Mouse (Mus musculus): ENCODE measurements around the gene P2ry2. TPM values are rescaled to one million over a fixed set of nuclear protein-coding genes. Genes with fewer than 3 reads are reported as not detected.

P2ry2 gene
- polyA plus RNA-seq, 1 experiment from 2014 or later = 0.54 TPM

- Histone ChIP-seq H3K4me3 (ENCODE audit: low read depth, low read length) (no peak overlapping the region), H3K27ac (ENCODE audit: low read depth, low read length) (no peak overlapping the region), H3K36me3 (ENCODE audit: control insufficient read depth, insufficient read depth, low read length) (no peaks in the 10 kb centered on the region), H3K9ac (ENCODE audit: low read depth, low read length) (no peak overlapping the region), H3K9me3 (replicated peaks; ENCODE audit: control insufficient read depth, low read length) (no peaks in the 10 kb centered on the region), H3K4me2 (no peak overlapping the region; the same call in 1 of the 2 replicates), H3K27me3 (ENCODE audit: control insufficient read depth, insufficient read depth, low read length) (no peaks in the 10 kb centered on the region), H3K4me1 (ENCODE audit: control insufficient read depth, insufficient read depth, low read length) (peaks cover 5% of the 10 kb centered on the region; the same call in 1 of the 2 replicates)
- WGBS (ENCODE audit: insufficient replicate concordance) = 63% methylated on average over 13 of the region's 13 CpGs
- 0 out of 2 replicates have a peak, but pooled peaks have one; percentile 22 for ATAC-seq (replicated peaks; ENCODE audit: insufficient number of reproducible peaks, low FRiP score, low TSS enrichment)
Measured at GRCm38 (mm10) chr7:101050724-101051550, 38.3 kb upstream of the P2ry2 start.

- Histone ChIP-seq H3K4me3 (ENCODE audit: low read depth, low read length) (no peak overlapping the region), H3K9me3 (replicated peaks; ENCODE audit: control insufficient read depth, low read length) (no peaks in the 10 kb centered on the region), H3K9ac (ENCODE audit: low read depth, low read length) (no peak overlapping the region), H3K27me3 (ENCODE audit: control insufficient read depth, insufficient read depth, low read length) (no peaks in the 10 kb centered on the region), H3K36me3 (ENCODE audit: control insufficient read depth, insufficient read depth, low read length) (no peaks in the 10 kb centered on the region), H3K4me2 (no peak overlapping the region), H3K4me1 (ENCODE audit: control insufficient read depth, insufficient read depth, low read length) (peaks cover 7% of the 10 kb centered on the region), H3K27ac (ENCODE audit: low read depth, low read length) (no peak overlapping the region)
- ATAC-seq (replicated peaks; ENCODE audit: insufficient number of reproducible peaks, low FRiP score, low TSS enrichment) = no peak
- WGBS (ENCODE audit: insufficient replicate concordance) = 61% methylated on average over 7 of the region's 7 CpGs
Measured at GRCm38 (mm10) chr7:101049326-101050087, 36.8 kb upstream of the P2ry2 start.

GRCm38 (mm10) chr7:101048247-101048646 lies 35.6 kb upstream of the P2ry2 start:
- no peaks in the 10 kb centered on the region for H3K9me3 ChIP-seq (replicated peaks; ENCODE audit: control insufficient read depth, low read length)
- H3K4me2 ChIP-seq = no peak overlapping the region
- ATAC-seq (replicated peaks; ENCODE audit: insufficient number of reproducible peaks, low FRiP score, low TSS enrichment) = no peak
- no peak overlapping the region for H3K27ac ChIP-seq (ENCODE audit: low read depth, low read length)
- peaks cover 12% of the 10 kb centered on the region for H3K4me1 ChIP-seq (ENCODE audit: control insufficient read depth, insufficient read depth, low read length)
- no peaks in the 10 kb centered on the region for H3K27me3 ChIP-seq (ENCODE audit: control insufficient read depth, insufficient read depth, low read length)
- no peak overlapping the region for H3K4me3 ChIP-seq (ENCODE audit: low read depth, low read length)
- H3K9ac ChIP-seq (ENCODE audit: low read depth, low read length) = no peak overlapping the region
- 72% methylated on average over 5 of the region's 5 CpGs for WGBS (ENCODE audit: insufficient replicate concordance)
- no peaks in the 10 kb centered on the region for H3K36me3 ChIP-seq (ENCODE audit: control insufficient read depth, insufficient read depth, low read length)

GRCm38 (mm10) chr7:101043846-101044541 lies 31.3 kb upstream of the P2ry2 start:
- H3K9ac ChIP-seq (ENCODE audit: low read depth, low read length) = no peak overlapping the region
- H3K4me1 ChIP-seq (ENCODE audit: control insufficient read depth, insufficient read depth, low read length) = peaks cover 18% of the 10 kb centered on the region
- no peak overlapping the region for H3K4me3 ChIP-seq (ENCODE audit: low read depth, low read length)
- 58% methylated on average over 8 of the region's 8 CpGs for WGBS (ENCODE audit: insufficient replicate concordance)
- no peak overlapping the region for H3K4me2 ChIP-seq
- no peak for ATAC-seq (replicated peaks; ENCODE audit: insufficient number of reproducible peaks, low FRiP score, low TSS enrichment)
- H3K27ac ChIP-seq (ENCODE audit: low read depth, low read length) = no peak overlapping the region
- H3K9me3 ChIP-seq (replicated peaks; ENCODE audit: control insufficient read depth, low read length) = no peaks in the 10 kb centered on the region
- no peaks in the 10 kb centered on the region for H3K36me3 ChIP-seq (ENCODE audit: control insufficient read depth, insufficient read depth, low read length)
- no peaks in the 10 kb centered on the region for H3K27me3 ChIP-seq (ENCODE audit: control insufficient read depth, insufficient read depth, low read length)

GRCm38 (mm10) chr7:101041977-101042749 lies 29.5 kb upstream of the P2ry2 start:
- H3K27ac ChIP-seq (ENCODE audit: low read depth, low read length) = peak overlapping the region; percentile 2; the same call in 1 of the 2 replicates
- no peak for ATAC-seq (replicated peaks; ENCODE audit: insufficient number of reproducible peaks, low FRiP score, low TSS enrichment)
- 24% methylated on average over 5 of the region's 5 CpGs for WGBS (ENCODE audit: insufficient replicate concordance)

GRCm38 (mm10) chr7:101041544-101041943 lies 28.9 kb upstream of the P2ry2 start:
- no peak overlapping the region for H3K9ac ChIP-seq (ENCODE audit: low read depth, low read length)
- H3K9me3 ChIP-seq (replicated peaks; ENCODE audit: control insufficient read depth, low read length) = no peaks in the 10 kb centered on the region
- WGBS (ENCODE audit: insufficient replicate concordance) = 52% methylated on average over 2 of the region's 2 CpGs
- H3K4me2 ChIP-seq = no peak overlapping the region
- peak overlapping the region; percentile 43; the same call in 1 of the 2 replicates for H3K27ac ChIP-seq (ENCODE audit: low read depth, low read length)
- ATAC-seq (replicated peaks; ENCODE audit: insufficient number of reproducible peaks, low FRiP score, low TSS enrichment) = no peak
- H3K4me1 ChIP-seq (ENCODE audit: control insufficient read depth, insufficient read depth, low read length) = peaks cover 18% of the 10 kb centered on the region
- no peak overlapping the region for H3K4me3 ChIP-seq (ENCODE audit: low read depth, low read length)
- no peaks in the 10 kb centered on the region for H3K36me3 ChIP-seq (ENCODE audit: control insufficient read depth, insufficient read depth, low read length)
- H3K27me3 ChIP-seq (ENCODE audit: control insufficient read depth, insufficient read depth, low read length) = no peaks in the 10 kb centered on the region

More at GRCm38 (mm10) chr7:101041977-101042749, 29.5 kb upstream of the P2ry2 start:
- Histone ChIP-seq H3K4me3 (ENCODE audit: low read depth, low read length) (no peak overlapping the region), H3K4me1 (ENCODE audit: control insufficient read depth, insufficient read depth, low read length) (peaks cover 18% of the 10 kb centered on the region), H3K9me3 (replicated peaks; ENCODE audit: control insufficient read depth, low read length) (no peaks in the 10 kb centered on the region), H3K27me3 (ENCODE audit: control insufficient read depth, insufficient read depth, low read length) (no peaks in the 10 kb centered on the region), H3K4me2 (no peak overlapping the region), H3K9ac (ENCODE audit: low read depth, low read length) (no peak overlapping the region), H3K36me3 (ENCODE audit: control insufficient read depth, insufficient read depth, low read length) (no peaks in the 10 kb centered on the region)

- Histone ChIP-seq H3K9ac (ENCODE audit: low read depth, low read length) (no peak overlapping the region), H3K4me2 (no peak overlapping the region), H3K36me3 (ENCODE audit: control insufficient read depth, insufficient read depth, low read length) (no peaks in the 10 kb centered on the region), H3K27me3 (ENCODE audit: control insufficient read depth, insufficient read depth, low read length) (0 out of 2 replicates have a peak, but pooled peaks cover 2% of the 10 kb centered on the region), H3K4me1 (ENCODE audit: control insufficient read depth, insufficient read depth, low read length) (no peaks in the 10 kb centered on the region), H3K9me3 (replicated peaks; ENCODE audit: control insufficient read depth, low read length) (no peaks in the 10 kb centered on the region), H3K4me3 (ENCODE audit: low read depth, low read length) (no peak overlapping the region), H3K27ac (ENCODE audit: low read depth, low read length) (no peak overlapping the region)
- ATAC-seq (replicated peaks; ENCODE audit: insufficient number of reproducible peaks, low FRiP score, low TSS enrichment) = no peak
- WGBS (ENCODE audit: insufficient replicate concordance) = 79% methylated on average over 2 of the region's 2 CpGs
Measured at GRCm38 (mm10) chr7:101033371-101033770, 20.7 kb upstream of the P2ry2 start.

- WGBS (ENCODE audit: insufficient replicate concordance) = 50% methylated on average over 8 of the region's 8 CpGs
- Histone ChIP-seq H3K36me3 (ENCODE audit: control insufficient read depth, insufficient read depth, low read length) (no peaks in the 10 kb centered on the region), H3K4me3 (ENCODE audit: low read depth, low read length) (no peak overlapping the region), H3K27me3 (ENCODE audit: control insufficient read depth, insufficient read depth, low read length) (0 out of 2 replicates have a peak, but pooled peaks cover 2% of the 10 kb centered on the region), H3K9ac (ENCODE audit: low read depth, low read length) (no peak overlapping the region), H3K4me2 (no peak overlapping the region), H3K9me3 (replicated peaks; ENCODE audit: control insufficient read depth, low read length) (no peaks in the 10 kb centered on the region), H3K27ac (ENCODE audit: low read depth, low read length) (no peak overlapping the region), H3K4me1 (ENCODE audit: control insufficient read depth, insufficient read depth, low read length) (no peaks in the 10 kb centered on the region)
- ATAC-seq (replicated peaks; ENCODE audit: insufficient number of reproducible peaks, low FRiP score, low TSS enrichment) = no peak
Measured at GRCm38 (mm10) chr7:101031234-101031633, 18.6 kb upstream of the P2ry2 start.
